Mouse (Mus musculus): Measurements from ENCODE around the gene Bcas3.

Bcas3 gene

GRCm38 (mm10) chr11:85626846-85627245 is 273.9 kb downstream of the Bcas3 start:
- no peak for DNase-seq

DNA sequence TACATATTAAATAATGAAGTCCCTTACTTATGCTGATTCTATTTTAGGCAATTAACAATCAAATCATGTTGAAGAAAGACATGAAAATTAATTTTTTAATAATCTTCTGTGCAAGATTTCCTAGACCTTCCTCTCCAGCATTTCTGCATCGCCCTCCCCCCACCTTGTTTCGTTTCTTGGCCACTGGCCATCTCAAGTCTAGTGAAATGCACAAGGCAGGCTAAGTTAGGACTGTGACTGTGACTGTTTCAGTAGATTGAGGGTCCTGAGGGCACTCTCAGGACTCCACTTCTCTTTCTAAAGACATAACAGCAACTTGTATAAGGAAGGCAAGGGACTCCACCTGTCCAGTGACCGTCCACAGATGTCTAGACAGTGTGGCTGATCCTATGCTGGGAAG is 274.4 kb downstream of the Bcas3 start:
- no peak for DNase-seq

DNA sequence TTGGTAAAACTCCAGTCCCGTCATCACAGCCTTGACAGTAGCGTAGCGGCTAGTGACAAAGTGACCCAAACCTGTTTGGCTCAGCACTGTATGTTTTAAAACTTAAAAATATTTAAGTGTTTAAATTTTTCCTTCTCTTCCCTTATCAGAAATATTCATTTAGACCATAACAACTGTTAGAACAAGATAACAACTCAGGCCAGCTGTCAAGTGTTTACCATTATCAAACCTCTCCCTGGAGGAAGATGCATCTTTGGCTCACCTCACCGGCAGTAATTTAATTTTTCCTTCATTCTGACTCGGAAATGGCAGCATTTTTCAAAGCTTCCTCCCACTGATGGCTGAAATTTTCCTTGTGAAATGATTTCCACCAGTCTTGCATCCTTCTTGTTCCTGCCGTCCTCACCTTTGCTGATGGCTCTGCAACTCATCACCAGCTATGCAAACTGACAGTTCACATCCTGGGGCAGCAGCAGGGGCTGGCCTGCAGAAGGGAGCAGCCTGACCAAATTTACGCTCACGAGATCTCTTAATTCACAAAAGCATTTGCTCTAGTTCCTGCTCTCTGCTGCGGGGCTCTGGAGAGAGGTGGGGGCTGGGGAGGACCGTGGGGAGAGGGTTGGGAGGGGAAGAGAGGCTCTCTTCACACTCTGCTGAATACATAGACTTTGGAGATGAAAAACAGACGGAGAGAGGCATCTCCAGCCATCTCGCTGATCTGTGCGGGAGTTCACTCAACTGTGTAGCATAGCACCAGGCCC is 275.5 kb downstream of the Bcas3 start:
- peak; percentile 26 for DNase-seq

DNA sequence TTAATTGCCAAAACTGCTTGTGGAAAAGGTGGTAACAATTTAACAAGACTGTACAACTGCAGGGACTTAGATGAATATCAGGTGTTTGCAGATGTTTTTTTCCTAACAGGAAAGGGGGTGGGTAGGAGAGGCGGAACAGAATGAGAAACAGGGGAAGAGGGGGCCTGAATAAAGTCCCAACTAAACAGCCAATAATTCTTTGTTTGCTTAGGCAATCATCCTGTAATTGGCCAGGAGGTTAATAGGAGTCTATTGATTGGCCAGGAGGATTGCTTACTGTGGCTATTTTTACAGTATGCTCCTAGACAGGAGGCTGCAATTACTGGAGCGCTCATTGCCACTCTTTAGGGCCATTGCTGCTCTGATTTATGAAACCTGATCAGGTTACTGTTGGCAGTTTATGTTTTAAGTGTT is 279.6 kb downstream of the Bcas3 start:
- no peak for DNase-seq

- DNase-seq, result no peak
These were observed 285.9 kb downstream of the Bcas3 start for GRCm38 (mm10) chr11:85638696-85639495.

DNA sequence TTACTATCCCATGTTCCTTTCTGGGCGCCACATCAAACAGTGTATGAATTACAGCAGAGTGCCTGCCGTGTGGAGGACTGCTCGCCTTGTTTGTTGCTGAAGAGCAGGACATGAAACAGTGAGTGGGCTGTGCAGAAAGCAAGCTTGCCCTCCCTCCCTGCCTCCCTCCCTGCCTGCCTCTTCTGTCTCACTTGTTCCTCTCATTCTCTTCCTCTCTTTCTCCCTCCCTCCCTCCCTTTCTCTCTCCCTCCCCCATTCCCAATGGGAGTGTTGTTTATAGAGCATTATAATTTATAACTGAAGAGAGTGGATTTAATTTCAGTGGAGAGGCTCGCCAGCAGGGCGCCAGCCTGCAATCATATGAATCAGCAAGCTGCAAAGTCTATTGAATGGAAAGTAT is 287.7 kb downstream of the Bcas3 start:
- DNase-seq, result no peak

- DNase-seq, result no peak
These were observed 288.5 kb downstream of the Bcas3 start for GRCm38 (mm10) chr11:85641486-85641885.

DNA sequence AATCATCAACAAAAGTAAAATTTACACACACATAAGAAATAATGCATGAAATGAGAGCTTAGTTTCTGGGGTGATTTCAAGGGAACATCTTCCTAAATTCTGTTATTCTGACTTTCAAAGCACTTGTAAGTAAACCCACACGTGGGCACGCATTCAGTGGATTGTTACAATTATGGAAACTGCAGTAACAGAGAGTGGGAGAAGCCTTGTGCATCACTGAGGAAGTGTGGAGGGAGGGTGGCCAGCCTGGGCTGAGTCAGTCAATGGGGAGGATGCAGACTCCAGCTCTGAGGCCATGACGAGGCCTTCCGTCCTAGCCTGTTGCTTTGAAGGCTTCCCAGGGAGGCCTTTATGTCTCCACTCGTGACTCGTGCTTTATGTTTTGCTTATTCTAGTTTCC is 289.6 kb downstream of the Bcas3 start:
- no peak for DNase-seq

GRCm38 (mm10) chr11:85643025-85643424 is 290.1 kb downstream of the Bcas3 start:
- DNase-seq, result no peak

- DNase-seq, result no peak
These were observed 290.6 kb downstream of the Bcas3 start for GRCm38 (mm10) chr11:85643479-85644000.

DNA sequence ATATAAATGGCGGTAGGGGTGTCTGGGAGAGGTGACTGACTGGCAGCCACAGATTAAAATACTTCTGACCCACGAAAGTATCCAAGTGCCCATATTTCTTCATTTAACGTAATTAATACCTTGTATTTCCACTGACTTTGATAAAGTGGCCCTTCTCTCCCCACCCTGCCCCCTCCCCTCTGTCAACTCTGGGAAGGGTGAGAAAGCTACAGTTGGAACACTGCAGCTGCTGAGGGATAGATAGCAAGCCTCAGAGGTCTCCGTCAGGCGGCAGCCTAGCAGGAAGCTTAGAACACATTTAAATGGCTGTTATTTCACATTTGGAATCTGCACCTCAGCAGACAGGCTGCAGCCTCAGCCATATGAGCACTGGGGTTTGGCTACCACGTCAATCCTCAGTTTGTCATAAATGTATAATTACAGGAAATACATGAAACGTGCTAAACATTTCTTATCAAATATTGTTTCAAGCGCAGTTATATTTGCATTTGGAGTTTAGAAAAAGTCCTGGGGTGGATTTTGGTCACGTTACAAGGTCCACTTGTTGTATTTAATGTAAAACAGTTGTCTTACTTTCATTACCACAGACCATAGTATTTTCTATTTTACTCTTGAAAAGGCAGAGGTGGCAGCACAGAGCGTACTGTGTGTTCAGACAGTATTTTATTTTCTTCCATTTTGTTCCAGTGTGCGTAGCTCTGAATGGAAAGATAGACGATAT is 291.2 kb downstream of the Bcas3 start:
- peak; percentile 57 for DNase-seq

DNA sequence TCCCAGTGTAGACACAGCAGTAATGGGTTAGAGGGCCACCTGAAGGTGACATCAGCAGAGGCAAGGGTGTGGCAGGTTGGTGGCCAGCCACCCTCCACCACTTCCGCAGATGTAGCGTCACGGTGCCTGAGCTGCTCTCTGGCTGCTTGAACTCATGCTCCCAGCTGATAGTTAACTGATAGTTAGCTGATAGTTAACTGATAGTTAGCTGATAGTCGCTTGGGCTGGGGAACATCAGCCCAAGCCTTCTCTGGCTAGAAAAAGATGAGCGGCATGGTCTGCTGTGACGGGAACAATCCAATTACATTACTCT is 291.7 kb downstream of the Bcas3 start:
- peak; percentile 60 for DNase-seq

- no peak for DNase-seq
These were observed 292.3 kb downstream of the Bcas3 start for GRCm38 (mm10) chr11:85645152-85645835.

GRCm38 (mm10) chr11:85648893-85649292 is 295.9 kb downstream of the Bcas3 start:
- no peak for DNase-seq

GRCm38 (mm10) chr11:85649373-85649772 is 296.4 kb downstream of the Bcas3 start:
- DNase-seq, result no peak

DNA sequence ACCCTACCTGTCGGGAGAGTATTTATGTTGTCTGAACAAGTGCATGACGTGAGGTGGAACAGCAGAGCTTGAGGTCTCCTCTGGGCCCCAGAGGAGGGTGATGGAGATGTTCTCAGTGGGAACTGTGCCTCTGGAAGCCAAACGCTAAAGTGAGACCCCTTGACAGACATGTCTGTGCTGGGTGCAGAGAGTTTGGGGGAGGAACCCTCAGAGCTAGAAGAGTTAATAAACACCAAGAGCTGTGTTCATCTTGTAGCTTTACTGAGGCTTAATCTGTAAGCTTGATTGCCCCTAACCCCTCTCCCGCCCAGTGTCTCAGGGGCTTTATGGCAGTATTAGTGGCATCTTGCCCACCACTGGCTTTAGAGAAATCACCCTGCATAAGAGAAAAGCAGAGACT is 304.5 kb downstream of the Bcas3 start:
- DNase-seq, result no peak

- DNase-seq, result no peak
These were observed 307.3 kb downstream of the Bcas3 start for GRCm38 (mm10) chr11:85660304-85660703.

DNA sequence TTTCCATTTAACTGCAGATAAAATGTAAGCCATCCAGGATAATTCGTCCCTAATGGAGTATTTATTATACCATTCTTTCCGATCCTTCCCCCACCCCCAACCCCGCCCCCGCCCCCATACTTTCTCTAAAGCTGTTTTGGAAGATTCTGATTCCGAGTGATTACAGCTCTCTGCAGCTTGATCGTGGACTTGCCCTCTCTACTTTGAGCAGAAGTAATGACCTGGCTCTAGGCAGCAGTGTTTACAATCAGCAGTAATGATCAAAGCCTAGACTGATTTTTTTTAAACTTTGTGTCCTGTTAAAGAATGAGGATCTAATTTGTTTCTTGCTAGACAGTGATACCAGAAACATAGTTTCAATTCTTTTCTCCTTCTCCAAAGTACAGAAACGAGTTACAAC is 314.2 kb downstream of the Bcas3 start:
- no peak for DNase-seq

DNA sequence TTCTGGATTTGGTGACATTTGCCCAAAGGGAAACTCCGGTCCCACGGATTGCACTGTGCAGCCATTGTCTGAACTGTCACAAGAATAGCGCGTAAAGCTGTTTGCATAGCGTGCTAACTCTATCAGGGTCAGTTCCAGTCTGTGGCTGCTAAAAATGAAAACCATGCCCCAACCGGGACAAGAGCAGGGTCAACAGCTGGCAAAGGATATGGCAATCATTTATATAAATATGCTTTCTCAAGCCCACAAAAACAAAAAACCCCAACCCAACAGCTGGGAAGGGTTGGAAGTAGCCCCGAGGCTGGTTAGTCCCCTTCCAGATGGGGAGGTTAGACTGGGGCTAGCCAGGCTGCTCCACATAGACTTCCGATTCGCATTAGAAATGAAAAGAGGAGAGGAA is 314.8 kb downstream of the Bcas3 start:
- no peak for DNase-seq

DNA sequence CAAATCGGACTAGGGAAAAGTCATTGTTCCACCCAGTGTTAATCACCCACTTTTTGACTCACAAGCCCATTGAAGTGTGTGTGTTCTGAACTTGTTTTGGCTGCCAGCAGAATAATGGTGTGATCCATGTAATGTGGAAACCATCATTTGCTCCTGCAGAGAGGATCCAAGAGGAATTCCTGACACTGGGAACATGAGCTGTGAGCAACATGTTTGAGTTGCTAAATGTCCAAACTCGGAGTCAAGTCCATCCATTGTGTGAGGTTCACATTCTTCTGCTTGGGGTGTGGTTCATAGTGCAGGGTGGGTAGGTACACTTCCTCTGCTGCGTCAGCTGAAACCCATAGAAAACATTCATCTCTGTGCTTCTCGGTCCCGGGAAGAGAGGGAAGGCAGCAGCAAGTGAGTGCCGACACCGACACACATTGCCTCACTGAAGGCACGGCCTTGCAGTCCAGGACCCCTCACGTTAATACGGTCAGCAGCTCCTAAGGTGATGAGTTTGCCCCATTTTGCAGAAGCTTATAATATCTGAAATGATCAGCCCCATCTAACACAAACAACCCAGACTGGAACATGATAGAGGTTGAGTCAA is 320.0 kb downstream of the Bcas3 start:
- DNase-seq, result no peak

- DNase-seq, result no peak
These were observed 322.3 kb downstream of the Bcas3 start for GRCm38 (mm10) chr11:85675244-85675643.

DNA sequence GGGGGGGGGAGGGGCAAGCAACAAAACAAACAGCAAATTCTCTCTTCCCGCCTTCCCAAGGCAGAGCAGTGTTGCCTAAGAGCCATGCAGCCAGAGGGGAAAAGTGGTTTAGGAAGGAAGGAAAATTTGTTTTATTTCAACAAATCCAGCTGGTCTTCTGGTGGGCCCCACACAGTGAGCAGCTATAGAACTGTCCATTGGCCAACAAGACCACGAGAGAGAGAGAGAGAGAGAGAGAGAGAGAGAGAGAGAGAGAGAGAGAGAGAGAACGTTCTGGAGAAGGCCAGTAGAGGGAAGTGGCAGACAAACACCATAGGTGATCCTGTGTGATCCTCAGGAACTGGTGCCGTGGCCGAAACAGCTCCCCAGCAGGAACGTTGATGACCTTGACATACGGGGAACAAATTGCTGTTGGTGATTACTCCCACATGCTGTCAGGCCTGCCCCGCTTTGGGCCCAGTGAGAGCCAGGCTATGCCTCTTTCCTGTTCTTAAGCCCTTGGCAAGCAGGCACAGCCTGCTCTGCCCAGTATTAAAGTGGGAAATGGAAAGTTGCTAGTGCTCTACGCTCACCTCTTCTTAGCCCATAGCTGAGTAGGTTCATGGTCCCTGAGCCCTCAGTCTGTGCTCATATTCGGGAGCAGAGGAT is 323.5 kb downstream of the Bcas3 start:
- no peak for DNase-seq

Measured in liver (tissue).